Mouse (Mus musculus): ENCODE measurements at regions not wholly inside any gene's neighbourhood (a gene's known extent, or its start where the extent isn't known, plus 50 kb on each side); places are given as distances from the start of the nearest gene placed in this dataset.

DNA sequence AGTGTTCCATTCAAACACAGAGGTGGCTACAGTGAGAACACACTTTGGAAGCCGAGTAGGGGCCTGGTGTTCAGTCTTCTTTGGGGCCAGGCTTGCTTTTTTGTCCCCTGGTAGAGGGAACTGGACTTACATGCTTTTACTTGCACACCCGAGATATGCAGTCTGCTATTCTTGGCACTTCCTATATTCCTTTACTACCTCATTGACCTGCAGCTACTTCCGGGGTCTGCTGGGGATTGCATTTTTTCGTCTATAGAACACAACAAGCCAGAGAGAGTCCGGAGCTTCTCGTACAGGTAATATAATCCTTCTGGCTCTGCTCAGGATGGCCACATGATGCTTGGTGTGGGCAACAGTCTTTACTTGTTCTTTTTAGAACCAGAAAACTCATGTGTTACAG, 99.7 kb downstream of the Kcnrg start:
- Histone ChIP-seq H3K4me3 (ENCODE audit: inconsistent target) (no peak overlapping the region), H3K79me2 (ENCODE audit: inconsistent target) (no peaks in the 10 kb centered on the region), H3K27ac (no peak overlapping the region), H3K36me3 (ENCODE audit: inconsistent target) (no peaks in the 10 kb centered on the region)
- WGBS (ENCODE audit: missing documents): 40% methylated on average over 6 of the region's 6 CpGs

DNA sequence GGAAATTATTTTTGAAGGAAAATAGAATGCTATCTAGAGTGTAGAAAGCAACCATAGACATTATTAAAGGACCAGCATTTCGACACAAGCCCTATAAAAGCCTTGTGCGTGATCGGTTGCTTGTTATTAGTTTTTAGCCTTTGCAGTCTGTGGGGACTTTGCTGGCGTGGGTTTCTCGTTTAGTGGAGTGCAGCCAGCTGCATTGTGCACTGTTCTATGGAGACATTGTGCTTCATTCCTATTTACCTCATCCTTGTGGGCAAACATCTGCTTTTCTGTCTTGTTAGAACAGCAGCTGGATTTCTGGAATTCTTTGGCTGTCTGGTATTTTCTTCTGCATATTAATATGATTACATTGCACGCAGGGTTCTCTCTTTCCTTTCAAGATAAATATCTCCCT, 101.1 kb downstream of the Kcnrg start:
- Histone ChIP-seq H3K27ac (no peak overlapping the region), H3K79me2 (ENCODE audit: inconsistent target) (no peaks in the 10 kb centered on the region), H3K4me3 (ENCODE audit: inconsistent target) (no peak overlapping the region), H3K36me3 (ENCODE audit: inconsistent target) (no peaks in the 10 kb centered on the region)
- WGBS (ENCODE audit: missing documents): 98% methylated on average over 5 of the region's 6 CpGs

DNA sequence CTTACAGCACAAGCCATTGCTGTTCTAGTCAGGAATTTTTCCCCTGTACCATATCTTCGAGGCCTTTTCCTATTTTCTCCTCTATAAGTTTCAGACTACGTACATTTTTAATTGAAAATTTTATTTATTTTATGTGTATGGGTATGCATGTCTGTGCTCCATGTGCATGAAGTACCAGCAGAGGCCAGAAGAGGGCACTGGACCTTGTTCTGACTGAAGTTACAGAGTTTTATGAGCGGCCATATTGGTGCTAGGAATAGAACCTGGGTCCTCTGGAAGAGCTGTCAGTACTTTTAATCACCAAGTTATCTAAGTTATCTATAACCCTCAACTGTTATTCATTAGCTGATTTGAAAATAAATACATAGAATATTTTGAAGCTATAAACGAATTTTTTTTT, 108.5 kb downstream of the Kcnrg start:
- Histone ChIP-seq H3K27ac (no peak overlapping the region), H3K79me2 (ENCODE audit: inconsistent target) (no peaks in the 10 kb centered on the region), H3K36me3 (ENCODE audit: inconsistent target) (no peaks in the 10 kb centered on the region), H3K4me3 (ENCODE audit: inconsistent target) (no peak overlapping the region)
- 97% methylated on average over 4 of the region's 4 CpGs for WGBS (ENCODE audit: missing documents)

DNA sequence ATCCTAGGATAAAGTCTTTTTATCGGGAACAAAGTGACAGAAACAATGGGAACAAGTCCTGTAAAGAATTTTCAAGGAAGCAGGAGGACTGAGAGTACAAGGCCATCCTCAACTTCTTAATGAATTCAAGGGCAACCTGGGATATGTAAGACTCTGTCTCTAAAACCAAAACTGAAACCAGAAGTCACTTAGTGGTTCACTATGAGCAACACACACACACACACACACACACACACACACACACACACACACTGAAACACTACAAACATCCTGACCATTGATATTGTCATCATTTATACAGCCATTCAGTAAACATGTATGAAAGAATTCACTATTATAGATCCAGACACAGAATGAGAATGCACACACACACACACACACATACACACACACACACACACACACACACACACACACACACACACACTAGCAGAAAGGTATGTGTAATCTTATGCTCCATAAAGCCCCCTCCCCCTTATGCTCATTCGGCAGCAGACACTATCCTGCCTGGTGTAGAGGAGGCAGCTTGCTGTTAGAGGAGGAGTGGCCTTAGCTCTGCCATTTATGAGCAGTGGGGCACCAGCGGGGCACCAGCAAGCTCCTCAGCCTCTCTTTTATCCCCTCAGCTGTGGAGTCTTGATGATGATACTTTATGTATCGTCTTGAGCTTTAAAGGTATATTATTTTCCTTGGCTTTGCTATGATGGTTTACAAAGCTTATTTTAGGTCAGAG, 111.3 kb downstream of the Kcnrg start:
- WGBS (ENCODE audit: missing documents): 83% methylated on average over 4 of the region's 4 CpGs
- no peak overlapping the region for H3K4me3 ChIP-seq (ENCODE audit: inconsistent target)

DNA sequence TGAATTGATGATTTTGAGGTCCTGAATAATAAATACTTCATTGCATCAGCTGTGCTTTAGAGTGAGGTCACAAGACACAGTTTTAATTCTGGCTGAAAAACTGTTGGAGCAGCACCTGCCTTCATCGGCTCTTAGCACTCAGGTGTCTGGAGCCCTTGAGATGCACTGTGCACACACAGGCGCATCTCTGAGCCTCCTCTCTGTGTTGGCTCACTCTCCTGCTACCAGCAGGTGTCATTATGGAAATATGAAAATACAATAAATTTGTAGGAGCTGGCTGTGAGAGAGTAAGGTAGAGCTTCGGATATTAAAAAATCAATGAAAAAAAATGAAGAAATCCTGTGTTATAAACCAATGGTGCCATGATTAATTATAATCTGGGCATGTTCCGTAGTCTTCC, 114.0 kb downstream of the Kcnrg start:
- Histone ChIP-seq H3K79me2 (ENCODE audit: inconsistent target) (no peaks in the 10 kb centered on the region), H3K36me3 (ENCODE audit: inconsistent target) (no peaks in the 10 kb centered on the region)
- 85% methylated on average over 4 of the region's 4 CpGs for WGBS (ENCODE audit: missing documents)

More for the DNA sequence above, 111.3 kb downstream of the Kcnrg start:
- Histone ChIP-seq H3K79me2 (ENCODE audit: inconsistent target) (no peaks in the 10 kb centered on the region), H3K36me3 (ENCODE audit: inconsistent target) (no peaks in the 10 kb centered on the region), H3K27ac (no peak overlapping the region)

DNA sequence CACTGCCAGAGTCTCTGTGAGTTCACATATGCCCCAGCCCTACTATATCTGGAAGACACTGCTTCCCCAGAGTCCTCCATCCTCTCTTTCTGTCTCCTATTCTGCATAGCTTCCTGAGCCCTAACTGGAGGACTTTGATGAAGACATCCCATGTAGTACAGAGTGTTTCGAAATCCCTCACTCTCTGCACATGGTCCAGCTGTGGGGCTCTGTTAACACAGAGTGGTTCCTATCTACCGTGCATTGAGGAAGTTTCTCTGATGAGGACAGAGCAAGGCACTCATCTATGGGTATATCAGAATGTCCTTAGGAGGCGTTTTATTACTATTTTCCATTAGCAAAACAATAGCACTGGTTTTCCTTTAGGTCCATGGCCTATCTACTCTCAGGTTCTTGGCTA, 117.7 kb downstream of the Kcnrg start:
- H3K27ac ChIP-seq: no peak overlapping the region
- H3K4me3 ChIP-seq (ENCODE audit: inconsistent target): no peak overlapping the region
- H3K36me3 ChIP-seq (ENCODE audit: inconsistent target): no peaks in the 10 kb centered on the region
- 18% methylated on average over 3 of the region's 3 CpGs for WGBS (ENCODE audit: missing documents)
- no peaks in the 10 kb centered on the region for H3K79me2 ChIP-seq (ENCODE audit: inconsistent target)

More for the DNA sequence above, 114.0 kb downstream of the Kcnrg start:
- H3K27ac ChIP-seq: no peak overlapping the region
- no peak overlapping the region for H3K4me3 ChIP-seq (ENCODE audit: inconsistent target)

DNA sequence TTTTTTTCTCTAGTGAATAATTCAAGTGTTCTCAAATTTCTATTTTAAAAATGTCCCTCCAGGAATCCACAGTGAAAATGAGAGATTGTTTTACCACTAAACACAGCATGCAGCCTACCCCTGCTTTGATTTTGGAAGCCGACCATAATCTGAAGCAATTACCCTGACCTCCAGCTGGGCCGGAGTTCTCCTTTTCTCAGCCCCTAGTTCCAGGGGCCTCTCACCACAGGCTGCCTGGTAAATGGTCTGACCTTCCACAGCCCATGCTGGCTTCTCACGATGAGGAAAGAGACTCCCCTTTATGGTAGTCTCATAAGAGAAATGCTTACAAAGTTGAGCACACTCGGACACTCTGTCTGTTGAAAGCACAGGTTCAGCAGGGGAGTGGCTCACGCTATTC, 121.3 kb downstream of the Kcnrg start:
- WGBS (ENCODE audit: missing documents): 39% methylated on average over 5 of the region's 5 CpGs
- Histone ChIP-seq H3K79me2 (ENCODE audit: inconsistent target) (no peaks in the 10 kb centered on the region), H3K27ac (no peak overlapping the region), H3K36me3 (ENCODE audit: inconsistent target) (no peaks in the 10 kb centered on the region), H3K4me3 (ENCODE audit: inconsistent target) (no peak overlapping the region)

DNA sequence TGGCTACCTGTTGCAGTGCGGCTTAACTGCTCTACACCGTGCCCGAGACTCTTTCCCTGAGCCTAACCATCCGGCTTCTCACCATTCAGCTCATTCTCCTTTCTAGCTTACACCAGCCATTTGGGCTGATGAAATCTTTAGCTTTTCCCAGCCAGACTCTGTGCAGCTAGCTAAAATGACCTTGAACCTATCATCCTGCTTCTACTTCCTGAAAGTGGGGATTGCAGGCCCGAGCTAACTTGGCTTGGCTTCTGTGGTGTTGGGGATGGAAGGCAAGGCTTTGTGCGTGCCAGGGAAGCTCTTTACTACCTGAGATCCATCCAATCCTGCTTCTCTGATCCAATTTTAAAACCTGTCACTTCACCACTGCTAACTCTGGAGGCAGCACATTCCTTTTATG, 128.3 kb downstream of the Kcnrg start:
- Histone ChIP-seq H3K4me3 (ENCODE audit: inconsistent target) (no peak overlapping the region), H3K36me3 (ENCODE audit: inconsistent target) (no peaks in the 10 kb centered on the region), H3K79me2 (ENCODE audit: inconsistent target) (no peaks in the 10 kb centered on the region), H3K27ac (no peak overlapping the region)
- 82% methylated on average over 6 of the region's 6 CpGs for WGBS (ENCODE audit: missing documents)

DNA sequence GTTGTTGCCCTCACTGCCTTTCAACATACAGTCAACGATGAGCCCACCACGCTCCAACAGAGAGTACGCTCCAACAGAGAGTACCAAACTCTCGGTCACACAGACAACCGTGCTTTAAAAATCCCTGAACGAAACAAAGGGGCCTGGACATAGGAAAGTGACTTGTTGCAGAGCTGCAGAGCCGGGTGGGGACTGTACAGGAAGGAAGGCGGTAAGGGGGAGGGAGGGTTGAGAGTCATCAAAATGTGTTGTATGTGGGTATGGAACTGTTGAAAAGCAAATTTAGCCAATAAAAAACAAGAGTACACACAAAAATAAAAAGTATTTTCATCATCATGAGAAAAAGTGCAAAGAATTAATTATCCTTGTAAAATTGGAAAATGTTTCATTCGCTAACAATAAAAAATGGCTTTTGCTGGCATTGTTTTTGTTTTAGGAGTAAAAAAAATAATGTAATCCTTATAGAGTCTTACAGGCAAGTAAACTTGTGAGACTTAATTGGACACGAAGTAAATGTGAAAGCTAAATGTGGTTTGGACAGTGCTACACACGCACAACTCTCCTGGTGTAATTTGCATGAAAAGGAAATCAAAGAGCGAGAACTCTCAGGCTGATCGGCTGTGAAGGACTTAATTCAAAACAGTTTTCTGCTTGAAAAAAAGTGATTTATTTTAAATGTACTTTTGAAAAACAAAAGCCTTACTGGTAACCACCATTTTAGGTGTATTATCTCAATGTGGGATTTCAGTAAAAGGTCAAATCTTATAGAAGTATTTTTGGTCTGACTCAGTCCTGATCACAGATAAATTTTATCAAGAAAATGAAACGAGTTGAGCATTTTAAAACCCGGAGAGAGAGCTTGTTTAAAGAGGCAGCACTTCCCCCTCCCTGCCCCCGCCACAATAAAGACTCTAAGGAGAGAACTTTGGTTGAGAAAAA, 129.4 kb downstream of the Kcnrg start:
- Histone ChIP-seq H3K4me3 (ENCODE audit: inconsistent target) (peak overlapping the region; percentile 2; the same call in 1 of the 2 replicates), H3K36me3 (ENCODE audit: inconsistent target) (no peaks in the 10 kb centered on the region), H3K27ac (peak overlapping the region; percentile 48), H3K79me2 (ENCODE audit: inconsistent target) (no peaks in the 10 kb centered on the region)
- WGBS (ENCODE audit: missing documents): 30% methylated on average over 16 of the region's 16 CpGs

DNA sequence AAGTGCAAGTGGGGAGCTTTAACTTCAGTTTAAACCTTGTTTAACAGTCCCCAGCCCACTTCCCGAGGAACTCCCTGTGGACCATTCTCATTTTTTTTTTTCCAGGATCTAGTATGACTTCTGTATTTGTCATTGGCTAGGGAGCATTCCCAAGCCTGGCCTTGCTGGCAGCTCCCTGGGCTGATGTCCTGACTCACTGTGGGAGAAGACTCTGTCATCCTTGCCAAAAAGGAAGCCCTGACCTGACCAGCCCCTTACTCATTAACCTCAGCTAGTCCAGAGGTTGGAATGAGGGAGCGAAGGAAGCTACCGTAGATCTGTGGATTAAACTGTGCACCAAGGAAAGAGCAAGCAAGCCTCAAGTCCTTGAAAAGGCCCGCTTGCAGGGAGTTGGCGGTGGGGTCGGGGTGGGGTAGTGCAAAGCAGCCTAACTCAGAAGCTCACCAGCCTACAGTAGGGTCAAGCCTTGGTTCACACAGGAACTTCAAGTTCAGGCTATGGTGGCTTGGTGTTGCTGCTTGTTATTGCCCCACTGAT, 130.3 kb downstream of the Kcnrg start:
- Histone ChIP-seq H3K27ac (peak overlapping the region; percentile 48), H3K4me3 (ENCODE audit: inconsistent target) (no peak overlapping the region), H3K36me3 (ENCODE audit: inconsistent target) (no peaks in the 10 kb centered on the region), H3K79me2 (ENCODE audit: inconsistent target) (no peaks in the 10 kb centered on the region)
- 76% methylated on average over 6 of the region's 6 CpGs for WGBS (ENCODE audit: missing documents)

DNA sequence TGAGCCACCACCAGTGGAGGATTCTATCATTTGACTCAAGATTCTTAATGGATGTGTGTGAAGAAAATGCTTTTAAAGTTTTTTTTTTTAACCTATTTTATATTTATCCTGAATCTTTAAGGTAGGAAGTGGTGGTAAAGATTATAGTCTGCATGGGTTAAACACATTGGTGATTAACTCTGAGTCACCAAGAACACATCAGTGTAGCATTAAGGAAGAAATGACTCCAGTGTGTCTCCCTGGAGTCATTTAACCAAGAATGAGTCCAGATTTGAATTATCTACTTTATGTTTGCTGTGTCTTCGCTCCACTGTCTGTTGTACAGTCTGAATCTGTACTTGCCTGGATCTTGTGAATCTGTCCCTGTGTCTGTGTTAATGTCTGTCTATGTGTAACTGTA, 132.2 kb downstream of the Kcnrg start:
- no peaks in the 10 kb centered on the region for H3K79me2 ChIP-seq (ENCODE audit: inconsistent target)
- WGBS (ENCODE audit: missing documents): 80% methylated on average over 1 of the region's 1 CpGs
- H3K36me3 ChIP-seq (ENCODE audit: inconsistent target): no peaks in the 10 kb centered on the region
- no peak overlapping the region for H3K4me3 ChIP-seq (ENCODE audit: inconsistent target)
- H3K27ac ChIP-seq: no peak overlapping the region

DNA sequence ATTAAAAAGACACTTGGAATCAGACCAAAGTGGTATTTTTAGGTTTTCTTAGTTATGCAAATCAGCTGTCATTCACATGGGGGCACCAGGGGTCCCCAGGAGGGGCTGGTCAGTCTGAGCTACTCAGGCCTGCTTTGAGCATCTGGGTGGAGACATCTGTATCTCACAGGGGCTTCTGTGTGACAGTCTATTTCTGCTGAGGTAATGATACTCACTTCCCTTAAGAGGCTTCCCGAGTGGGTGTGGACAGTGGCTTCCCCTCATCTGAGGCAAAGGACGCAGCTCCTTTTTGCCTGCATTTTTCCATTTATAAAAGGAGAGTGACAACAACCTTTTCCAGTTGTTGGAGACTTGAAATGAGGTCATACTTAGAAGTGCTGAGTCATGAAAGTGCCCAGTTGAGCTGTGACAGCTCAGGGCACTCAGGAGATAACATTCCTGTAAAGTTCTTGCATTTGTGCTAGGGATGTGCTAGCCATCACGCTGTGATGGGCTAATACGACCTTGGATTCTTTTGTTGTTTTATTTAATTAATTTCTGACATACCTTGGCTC, 136.7 kb downstream of the Kcnrg start:
- Histone ChIP-seq H3K27ac (no peak overlapping the region), H3K4me3 (ENCODE audit: inconsistent target) (no peak overlapping the region), H3K36me3 (ENCODE audit: inconsistent target) (no peaks in the 10 kb centered on the region), H3K79me2 (ENCODE audit: inconsistent target) (no peaks in the 10 kb centered on the region)
- WGBS (ENCODE audit: missing documents): 42% methylated on average over 4 of the region's 4 CpGs

DNA sequence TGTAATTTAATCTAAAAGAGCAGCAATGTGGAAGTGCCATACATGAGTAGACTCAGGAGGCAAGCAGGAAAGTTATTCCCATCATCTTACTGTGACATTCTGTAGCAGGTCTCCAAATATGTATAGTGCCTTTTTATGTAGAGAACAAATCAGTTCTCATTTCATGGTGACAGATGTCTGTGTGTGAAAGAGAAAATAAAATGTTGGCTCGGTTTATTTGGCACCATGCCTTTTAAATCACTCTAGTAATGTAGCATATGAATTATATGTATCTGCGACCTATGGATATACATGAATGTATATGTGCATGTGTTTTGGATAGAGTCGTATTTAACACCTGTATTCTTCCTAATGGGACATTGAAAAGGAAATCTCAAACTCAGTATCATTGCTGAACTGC, 146.2 kb downstream of the Kcnrg start:
- no peak overlapping the region for H3K27ac ChIP-seq
- no peaks in the 10 kb centered on the region for H3K79me2 ChIP-seq (ENCODE audit: inconsistent target)
- H3K36me3 ChIP-seq (ENCODE audit: inconsistent target): no peaks in the 10 kb centered on the region
- no peak overlapping the region for H3K4me3 ChIP-seq (ENCODE audit: inconsistent target)
- WGBS (ENCODE audit: missing documents): 100% methylated on average over 3 of the region's 3 CpGs

DNA sequence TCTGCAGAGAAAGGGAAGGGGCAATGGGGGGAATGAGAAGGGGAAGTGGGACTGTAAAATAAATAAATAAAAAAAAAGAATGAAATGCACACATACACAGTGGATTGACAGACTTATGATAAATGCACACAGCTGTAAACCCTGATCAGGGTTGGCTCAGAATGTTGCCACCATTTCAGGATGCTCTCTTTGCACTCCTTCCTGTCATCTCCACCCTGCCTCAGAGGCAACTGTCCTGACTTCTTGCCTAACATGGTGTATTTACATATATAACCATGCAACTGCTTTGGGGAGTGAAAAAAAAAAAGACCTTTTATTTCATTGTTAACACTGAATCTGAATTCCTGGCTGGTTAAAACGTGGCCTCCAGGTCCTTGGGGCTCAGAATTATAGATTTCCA, 149.4 kb downstream of the Kcnrg start:
- WGBS (ENCODE audit: missing documents): 17% methylated on average over 1 of the region's 1 CpGs
- H3K79me2 ChIP-seq (ENCODE audit: inconsistent target): no peaks in the 10 kb centered on the region
- H3K36me3 ChIP-seq (ENCODE audit: inconsistent target): no peaks in the 10 kb centered on the region
- H3K27ac ChIP-seq: 0 out of 2 replicates have a peak overlapping the region, but pooled peaks have one; percentile 33
- no peak overlapping the region for H3K4me3 ChIP-seq (ENCODE audit: inconsistent target)
